In genomic region chr17:47369087-47369443, GRCm38 (mm10) we compare ENCODE assay signal across 8 mouse cellular contexts. TPM values are rescaled to one million over a fixed set of nuclear protein-coding genes. Genes with fewer than 3 reads are reported as not detected.
DNase-seq lines count a peak whose midpoint lies in the region; ATAC-seq and TF ChIP-seq lines count a peak whose summit lies in the region.

No protein-coding gene starts in this region.

- peaks cover 3% of the 10 kb centered on the region for H3K27me3 ChIP-seq in erythroblast, embryonic 14.5 days (ENCODE audit: control insufficient read depth)
- no peaks in the 10 kb centered on the region for H3K27me3 ChIP-seq in intestine, postnatal 0 days (replicated peaks; ENCODE audit: control insufficient read depth, insufficient read depth, low read length)
- H3K27me3 ChIP-seq in midbrain, embryonic 16.5 days (ENCODE audit: control insufficient read depth, insufficient read depth, low read depth, low read length) = no peaks in the 10 kb centered on the region

- peak; percentile 9 for ATAC-seq in CD4-positive, CD25-positive, alpha-beta regulatory T cell, adult 4 months
- ATAC-seq in intestine, postnatal 0 days = peak; percentile 35
- peak; percentile 82 for ATAC-seq in midbrain, embryonic 16.5 days

- peak overlapping the region; percentile 87 for H3K4me2 ChIP-seq in intestine, postnatal 0 days (replicated peaks; ENCODE audit: low read depth)
- peak overlapping the region; percentile 65 for H3K4me2 ChIP-seq in midbrain, embryonic 16.5 days (ENCODE audit: low read length)

- 1% methylated on average over 20 of the region's 20 CpGs for WGBS in intestine, postnatal 0 days
- WGBS in midbrain, embryonic 16.5 days = 2% methylated on average over 20 of the region's 20 CpGs

- H3K4me3 ChIP-seq in erythroblast, embryonic 14.5 days (replicated peaks) = peak overlapping the region; percentile 91
- peak overlapping the region; percentile 84 for H3K4me3 ChIP-seq in intestine, postnatal 0 days (ENCODE audit: low read depth, low read length)
- H3K4me3 ChIP-seq in midbrain, embryonic 16.5 days (ENCODE audit: low read depth, low read length) = peak overlapping the region; percentile 65

- no peaks in the 10 kb centered on the region for H3K9me3 ChIP-seq in erythroblast, embryonic 14.5 days (ENCODE audit: control insufficient read depth, low read length)
- no peaks in the 10 kb centered on the region for H3K9me3 ChIP-seq in intestine, postnatal 0 days (ENCODE audit: control insufficient read depth)
- H3K9me3 ChIP-seq in midbrain, embryonic 16.5 days (replicated peaks; ENCODE audit: control insufficient read depth, low read length, poor library complexity, severe bottlenecking) = no peaks in the 10 kb centered on the region

- intact Hi-C loops in gastrocnemius, postnatal 14 days (cut with DNase I; ENCODE audit: low total_unique reads) = no loop called here

- 0 out of 2 replicates have a peak overlapping the region, but pooled peaks have one; percentile 7 for H3K27ac ChIP-seq in intestine, postnatal 0 days (ENCODE audit: low read depth, low read length)
- H3K27ac ChIP-seq in midbrain, embryonic 16.5 days (ENCODE audit: low read length) = peak overlapping the region; percentile 84

- TF ChIP-seq CTCF in intestine, postnatal 0 days (IDR thresholded peaks at IDR 0.05; ENCODE audit: low read depth) = no peak

- peaks cover 18% of the 10 kb centered on the region for H3K36me3 ChIP-seq in erythroblast, embryonic 14.5 days (ENCODE audit: control insufficient read depth)
- peaks cover 16% of the 10 kb centered on the region for H3K36me3 ChIP-seq in intestine, postnatal 0 days (ENCODE audit: control insufficient read depth, insufficient read depth)
- 0 out of 2 replicates have a peak, but pooled peaks cover 2% of the 10 kb centered on the region for H3K36me3 ChIP-seq in midbrain, embryonic 16.5 days (ENCODE audit: control insufficient read depth, insufficient read depth, low read length)

- DNase-seq in gastrocnemius, postnatal 14 days = peak; percentile 19
- DNase-seq in gastrocnemius, adult 8-10 months (ENCODE audit: low spot score in 2 of 2) = no peak
- no peak for DNase-seq in left cerebral cortex, adult 8-10 months (ENCODE audit: low spot score in 2 of 2)
- DNase-seq in thymus, postnatal 0 days (ENCODE audit: low spot score) = no peak

- peaks cover 22% of the 10 kb centered on the region for H3K4me1 ChIP-seq in erythroblast, embryonic 14.5 days (ENCODE audit: control insufficient read depth)
- H3K4me1 ChIP-seq in intestine, postnatal 0 days (replicated peaks; ENCODE audit: control insufficient read depth, insufficient read depth, low read length) = no peaks in the 10 kb centered on the region
- H3K4me1 ChIP-seq in midbrain, embryonic 16.5 days (ENCODE audit: control insufficient read depth, insufficient read depth, low read length) = peaks cover 12% of the 10 kb centered on the region

- peak overlapping the region; percentile 70 for H3K9ac ChIP-seq in intestine, postnatal 0 days (ENCODE audit: low read depth, low read length)
- H3K9ac ChIP-seq in midbrain, embryonic 16.5 days (ENCODE audit: low read depth, low read length) = peak overlapping the region; percentile 76

RNA-seq across cellular contexts. Expression of gene Mrps10, which starts 0.4 kb away (rescaled TPM):
- 10 to 100 TPM; 36.8 to 40.7 TPM for total RNA-seq in gastrocnemius, postnatal 14 days (2021)
- total RNA-seq in gastrocnemius, adult 8-10 months (2022) = 10 to 100 TPM; 30.5 to 33.5 (median 32.1) TPM
- 10 to 100 TPM; 29.1 to 37.6 TPM for polyA plus RNA-seq in CD4-positive, CD25-positive, alpha-beta regulatory T cell, adult 4 months (2017; shearing (Covaris generic))
- 0.25 and 0.52 TPM in 2 replicates for polyA plus RNA-seq in erythroblast, embryonic 14.5 days (2012)
- polyA plus RNA-seq in intestine, postnatal 0 days (2015; fragmentation: Nextera tagmentation; extraction: Ambion mirVana) = 46.8 and 49.6 TPM in 2 replicates
- 63.6 and 67.6 TPM in 2 replicates for polyA plus RNA-seq in midbrain, embryonic 16.5 days (2015; fragmentation: Nextera tagmentation; extraction: Ambion mirVana)
- 10 to 100 TPM; 27.5 to 39.5 (median 27.8) TPM for total RNA-seq in left cerebral cortex, adult 8-10 months (2022)
- polyA plus RNA-seq in thymus, postnatal 0 days (2015; fragmentation: Nextera tagmentation; extraction: Ambion mirVana) = 69.0 and 70.6 TPM in 2 replicates

RNA-seq across cellular contexts. Expression of gene Guca1b, which starts 16.1 kb away (rescaled TPM):
- total RNA-seq in gastrocnemius, postnatal 14 days (2021) = under 1 TPM; 0.22 to 0.41 TPM
- under 1 TPM in 3 of 4 experiments, not detected in 1; 0.16 to 0.36 (median 0.34) TPM for total RNA-seq in gastrocnemius, adult 8-10 months (2022)
- 1 to 10 TPM; 2.0 to 3.2 TPM for polyA plus RNA-seq in CD4-positive, CD25-positive, alpha-beta regulatory T cell, adult 4 months (2017; shearing (Covaris generic))
- not detected in 2 replicates for polyA plus RNA-seq in erythroblast, embryonic 14.5 days (2012)
- polyA plus RNA-seq in intestine, postnatal 0 days (2015; fragmentation: Nextera tagmentation; extraction: Ambion mirVana) = 0.13 and 0.17 TPM in 2 replicates
- 0.33 and 0.37 TPM in 2 replicates for polyA plus RNA-seq in midbrain, embryonic 16.5 days (2015; fragmentation: Nextera tagmentation; extraction: Ambion mirVana)
- total RNA-seq in left cerebral cortex, adult 8-10 months (2022) = 1 to 10 TPM in 2 of 4 experiments, under 1 TPM in 2; 0.87 to 1.5 (median 1.2) TPM
- polyA plus RNA-seq in thymus, postnatal 0 days (2015; fragmentation: Nextera tagmentation; extraction: Ambion mirVana) = 0.40 and 0.57 TPM in 2 replicates

RNA-seq across cellular contexts. Expression of gene Guca1a, which starts 31.3 kb away (rescaled TPM):
- under 1 TPM; 0.27 to 0.66 TPM for total RNA-seq in gastrocnemius, postnatal 14 days (2021)
- under 1 TPM in 1 of 4 experiments, not detected in 3; 0.35 TPM for total RNA-seq in gastrocnemius, adult 8-10 months (2022)
- not detected for polyA plus RNA-seq in CD4-positive, CD25-positive, alpha-beta regulatory T cell, adult 4 months (2017; shearing (Covaris generic))
- polyA plus RNA-seq in erythroblast, embryonic 14.5 days (2012) = not detected in 2 replicates
- polyA plus RNA-seq in intestine, postnatal 0 days (2015; fragmentation: Nextera tagmentation; extraction: Ambion mirVana) = 2.7 and 3.3 TPM in 2 replicates
- polyA plus RNA-seq in midbrain, embryonic 16.5 days (2015; fragmentation: Nextera tagmentation; extraction: Ambion mirVana) = 0.29 and 0.50 TPM in 2 replicates
- total RNA-seq in left cerebral cortex, adult 8-10 months (2022) = under 1 TPM in 2 of 4 experiments, not detected in 2; 0.57 to 0.93 TPM
- polyA plus RNA-seq in thymus, postnatal 0 days (2015; fragmentation: Nextera tagmentation; extraction: Ambion mirVana) = 0.84 and 1.3 TPM in 2 replicates

Comparison
In these comparisons a context has a peak if more than half of its experiments do, and no peak if none do; other contexts are left out.
1. ATAC-seq: peak in every context shown above with its lines; median percentile 82 in midbrain, embryonic 16.5 days; 35 in intestine, postnatal 0 days; 9 in CD4-positive, CD25-positive, alpha-beta regulatory T cell, adult 4 months.
2. RNA of gene Mrps10, which starts 0.4 kb away (polyA plus RNA-seq): 69.0 to 70.6 TPM in thymus, postnatal 0 days, 63.6 to 67.6 TPM in midbrain, embryonic 16.5 days, 46.8 to 49.6 TPM in intestine, postnatal 0 days and 29.1 to 37.6 TPM in CD4-positive, CD25-positive, alpha-beta regulatory T cell, adult 4 months; 0.25 to 0.52 TPM in erythroblast, embryonic 14.5 days; every median in the first group is over 10 times any median in the second.
3. Peak in every context shown above with its lines, with median percentiles within 50 percentile points of each other: H3K4me3 ChIP-seq.